Mouse (Mus musculus): ENCODE measurements at regions not wholly inside any gene's neighbourhood (a gene's known extent, or its start where the extent isn't known, plus 50 kb on each side); places are given as distances from the start of the nearest gene placed in this dataset.

DNA sequence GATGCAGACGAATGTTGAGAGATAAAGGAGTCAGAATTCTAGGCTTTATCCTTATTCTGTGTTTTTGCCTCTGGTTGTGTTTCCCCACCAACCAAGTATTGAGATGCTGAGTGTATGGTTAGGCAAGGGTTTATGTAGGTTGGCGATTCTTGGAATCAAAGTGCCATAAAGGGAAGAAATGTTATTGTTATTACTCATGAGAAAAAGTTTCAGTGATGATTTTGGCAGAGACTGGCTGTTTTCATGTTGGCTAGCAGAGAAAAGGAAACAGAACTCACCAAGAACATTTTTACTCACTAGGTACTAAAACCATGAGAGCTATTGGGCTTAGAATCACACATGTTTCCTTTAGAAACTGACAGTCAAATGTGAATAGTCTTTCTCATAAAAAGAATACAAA is 202.9 kb downstream of the Fzd1 start:
- WGBS = 71% methylated on average over 2 of the region's 2 CpGs
- no peaks in the 10 kb centered on the region for H3K4me1 ChIP-seq
- H3K9ac ChIP-seq = no peak overlapping the region
- H3K27ac ChIP-seq = no peak overlapping the region
- H3K27me3 ChIP-seq = no peaks in the 10 kb centered on the region
- H3K9me3 ChIP-seq = peaks cover 3% of the 10 kb centered on the region; the same call in 1 of the 2 replicates
- H3K4me2 ChIP-seq = no peak overlapping the region
- no peaks in the 10 kb centered on the region for H3K36me3 ChIP-seq
- H3K4me3 ChIP-seq = no peak overlapping the region
- ATAC-seq (ENCODE audit: insufficient number of reproducible peaks, insufficient read depth, low FRiP score, low TSS enrichment, low read depth) = no peak

DNA sequence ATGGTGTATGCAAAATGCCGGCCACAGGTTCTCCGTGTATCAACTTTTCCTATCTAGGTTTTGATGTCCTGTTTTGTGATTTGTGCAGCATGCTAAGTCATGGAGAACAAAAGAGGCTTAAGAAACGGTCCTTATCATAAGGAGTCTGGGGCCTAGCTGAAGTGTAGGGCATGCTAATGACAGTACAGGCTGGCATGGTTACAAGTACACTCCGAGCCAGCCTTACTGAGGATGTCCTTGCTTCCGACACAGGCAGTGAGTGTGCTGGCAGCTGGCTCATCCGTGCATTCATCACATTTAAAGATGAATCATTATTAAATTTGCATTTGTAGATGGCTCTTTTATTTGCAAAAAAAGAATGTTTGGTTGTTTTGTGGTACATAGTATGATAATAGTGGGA is 219.3 kb downstream of the Fzd1 start:
- Histone ChIP-seq H3K9ac (no peak overlapping the region), H3K4me3 (no peak overlapping the region), H3K27me3 (no peaks in the 10 kb centered on the region), H3K9me3 (no peaks in the 10 kb centered on the region), H3K4me2 (no peak overlapping the region), H3K4me1 (peaks cover 16% of the 10 kb centered on the region), H3K36me3 (no peaks in the 10 kb centered on the region), H3K27ac (no peak overlapping the region)
- no peak for ATAC-seq (ENCODE audit: insufficient number of reproducible peaks, insufficient read depth, low FRiP score, low TSS enrichment, low read depth)
- WGBS = 79% methylated on average over 6 of the region's 6 CpGs

DNA sequence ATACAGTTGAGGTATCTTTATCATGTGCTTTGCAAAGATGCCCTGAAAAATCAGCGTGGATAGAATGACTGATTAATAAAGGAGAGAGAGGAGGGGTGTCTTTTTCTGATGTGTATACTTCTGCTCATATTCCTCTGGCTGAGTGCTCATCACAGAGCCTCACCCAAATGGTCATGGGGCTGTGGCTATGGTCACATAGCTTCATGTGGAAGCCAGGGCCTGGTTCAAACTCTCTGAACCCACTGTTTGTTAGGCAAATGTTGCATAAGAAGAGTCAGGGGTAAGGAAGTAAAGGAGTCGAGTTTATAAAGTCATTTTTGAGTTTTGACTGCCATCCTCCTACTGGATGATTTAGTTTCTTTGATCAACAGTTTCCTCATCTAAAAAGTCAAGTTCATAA is 221.0 kb downstream of the Fzd1 start:
- Histone ChIP-seq H3K4me2 (no peak overlapping the region), H3K27me3 (no peaks in the 10 kb centered on the region; the same call in 1 of the 2 replicates), H3K9me3 (no peaks in the 10 kb centered on the region), H3K4me1 (peaks cover 16% of the 10 kb centered on the region), H3K27ac (no peak overlapping the region), H3K9ac (no peak overlapping the region), H3K4me3 (no peak overlapping the region), H3K36me3 (no peaks in the 10 kb centered on the region)
- WGBS = 76% methylated on average over 2 of the region's 2 CpGs
- ATAC-seq (ENCODE audit: insufficient number of reproducible peaks, insufficient read depth, low FRiP score, low TSS enrichment, low read depth) = no peak

DNA sequence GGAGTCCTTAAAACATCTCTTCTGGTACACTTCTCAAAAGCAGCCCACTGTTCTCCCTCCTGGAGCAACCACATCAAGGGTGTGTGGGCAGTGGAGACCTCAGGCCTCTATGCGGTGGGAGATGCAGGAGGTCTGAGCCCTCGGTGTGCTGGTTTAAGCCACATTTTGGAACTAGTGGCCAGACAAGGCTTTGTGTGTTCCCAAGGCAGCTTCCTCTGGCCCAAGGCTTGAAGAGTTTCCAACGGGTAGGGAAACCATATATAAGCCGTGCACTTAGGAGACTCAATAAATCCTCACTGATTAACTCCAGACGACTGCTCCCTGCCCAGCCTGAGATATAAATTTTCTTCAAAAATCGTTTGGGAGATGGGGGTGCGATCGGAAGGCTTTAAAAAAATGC is 221.9 kb downstream of the Fzd1 start:
- Histone ChIP-seq H3K4me1 (peaks cover 19% of the 10 kb centered on the region), H3K4me3 (no peak overlapping the region), H3K9me3 (no peaks in the 10 kb centered on the region), H3K4me2 (no peak overlapping the region), H3K27me3 (no peaks in the 10 kb centered on the region; the same call in 1 of the 2 replicates), H3K9ac (no peak overlapping the region), H3K27ac (no peak overlapping the region), H3K36me3 (no peaks in the 10 kb centered on the region)
- ATAC-seq (ENCODE audit: insufficient number of reproducible peaks, insufficient read depth, low FRiP score, low TSS enrichment, low read depth) = no peak
- WGBS = 29% methylated on average over 8 of the region's 8 CpGs

DNA sequence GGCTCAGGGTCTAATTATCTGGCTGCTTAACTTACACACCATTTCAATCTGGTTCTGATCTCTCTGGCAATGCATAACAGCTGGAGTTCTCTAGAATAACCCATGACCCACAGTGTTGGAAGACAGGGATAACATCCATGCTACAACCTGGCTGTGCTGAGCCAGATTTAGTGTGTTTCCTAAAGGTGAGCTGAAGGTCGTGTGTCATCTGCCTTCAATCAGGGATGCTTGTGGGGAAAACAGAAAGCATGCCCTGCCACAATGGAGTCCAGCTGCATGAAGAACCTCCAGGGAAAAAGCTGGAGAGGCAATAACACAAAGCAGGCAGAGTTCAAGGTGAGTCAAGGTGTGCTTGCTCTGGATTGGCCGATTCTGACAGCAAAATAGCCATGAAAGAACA is 223.3 kb downstream of the Fzd1 start:
- no peaks in the 10 kb centered on the region for H3K36me3 ChIP-seq
- no peak for ATAC-seq (ENCODE audit: insufficient number of reproducible peaks, insufficient read depth, low FRiP score, low TSS enrichment, low read depth)
- no peaks in the 10 kb centered on the region for H3K9me3 ChIP-seq
- WGBS = 18% methylated on average over 2 of the region's 2 CpGs
- H3K4me1 ChIP-seq = peaks cover 31% of the 10 kb centered on the region
- no peaks in the 10 kb centered on the region; the same call in 1 of the 2 replicates for H3K27me3 ChIP-seq
- H3K9ac ChIP-seq = no peak overlapping the region
- no peak overlapping the region for H3K27ac ChIP-seq
- no peak overlapping the region for H3K4me2 ChIP-seq
- H3K4me3 ChIP-seq = no peak overlapping the region

DNA sequence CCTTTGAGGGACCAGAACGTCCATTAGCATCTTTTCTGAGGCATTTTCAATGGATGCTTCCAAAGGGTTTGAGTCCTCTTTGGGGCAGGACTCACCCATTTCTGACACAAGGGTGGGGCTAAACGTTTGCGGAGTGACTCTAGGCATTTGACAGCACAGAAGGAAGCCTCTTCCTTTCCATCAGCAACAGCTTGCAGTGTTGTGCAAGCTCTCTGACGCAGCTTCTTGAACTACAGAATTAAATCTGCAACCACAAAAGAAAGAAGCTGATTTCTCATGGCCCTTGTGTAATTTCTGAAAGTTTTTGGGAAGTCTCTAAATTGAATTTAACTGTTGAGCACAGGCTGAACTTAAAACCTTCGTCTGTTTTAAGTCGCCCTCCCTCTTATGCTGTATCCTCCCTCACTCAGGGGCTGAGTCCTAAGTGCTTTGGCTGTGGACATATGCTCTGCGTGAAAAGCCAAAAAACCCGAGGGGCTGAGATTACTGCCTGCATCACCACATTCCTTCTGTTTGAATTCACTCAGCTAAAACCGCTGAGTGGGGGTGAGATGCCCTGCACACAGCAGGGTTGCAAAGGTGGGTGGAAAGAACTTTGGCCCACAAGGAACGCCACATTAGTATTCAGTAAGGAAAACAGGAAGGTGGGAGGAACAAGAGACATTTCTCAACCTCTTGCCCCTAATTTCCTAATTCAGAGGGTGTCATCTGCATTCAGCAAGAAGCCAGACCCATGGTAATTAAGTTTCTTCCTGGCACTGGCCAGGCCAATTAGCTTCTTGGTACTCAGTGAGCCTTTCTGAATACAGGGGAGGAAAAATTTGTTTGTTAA is 227.4 kb downstream of the Fzd1 start:
- Histone ChIP-seq H3K27me3 (no peaks in the 10 kb centered on the region; the same call in none of the 2 replicates), H3K27ac (0 out of 2 replicates have a peak overlapping the region, but pooled peaks have one; percentile 28), H3K4me2 (peak overlapping the region; percentile 35; the same call in 1 of the 2 replicates), H3K9me3 (no peaks in the 10 kb centered on the region), H3K9ac (0 out of 2 replicates have a peak overlapping the region, but pooled peaks have one; percentile 40), H3K36me3 (no peaks in the 10 kb centered on the region), H3K4me1 (peaks cover 27% of the 10 kb centered on the region), H3K4me3 (no peak overlapping the region)
- peak; percentile 64 for ATAC-seq (ENCODE audit: insufficient number of reproducible peaks, insufficient read depth, low FRiP score, low TSS enrichment, low read depth)
- WGBS = 17% methylated on average over 10 of the region's 10 CpGs

DNA sequence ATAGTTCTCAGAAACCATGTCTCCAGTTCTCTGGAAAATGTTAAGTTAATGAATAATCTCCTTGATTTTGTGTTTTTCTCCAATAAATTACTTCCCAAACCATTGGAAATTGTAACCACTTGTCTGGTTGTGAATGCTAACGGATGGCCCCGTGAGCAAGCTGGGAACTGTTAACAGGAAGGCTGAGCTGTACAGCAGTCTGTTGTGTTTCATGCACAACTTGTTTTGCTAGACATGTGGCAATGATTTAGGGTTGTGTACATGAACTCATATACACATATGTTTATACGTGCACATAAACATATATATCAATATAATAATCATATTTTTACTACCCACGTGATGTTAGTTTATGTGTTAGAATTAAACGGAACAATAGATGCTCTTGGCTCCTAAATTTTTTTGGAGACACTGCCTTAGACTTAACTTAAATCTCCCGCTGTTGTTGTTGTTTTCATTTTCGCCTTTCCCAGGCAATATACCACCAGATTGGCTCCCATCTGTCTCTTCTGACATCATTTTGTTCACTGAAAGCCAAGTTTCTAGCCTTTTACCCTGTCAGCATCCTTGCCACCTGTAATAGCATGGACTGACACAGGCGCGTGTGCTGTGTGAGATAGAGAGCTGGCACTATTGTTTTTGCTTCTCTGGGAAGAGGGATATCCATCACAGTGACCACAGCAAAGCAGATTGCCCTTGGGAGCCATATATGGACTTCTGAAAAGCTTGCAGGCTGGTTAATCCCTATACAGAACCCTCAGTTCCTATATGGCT is 231.6 kb downstream of the Fzd1 start:
- Histone ChIP-seq H3K4me1 (peaks cover 22% of the 10 kb centered on the region), H3K36me3 (no peaks in the 10 kb centered on the region), H3K9me3 (no peaks in the 10 kb centered on the region), H3K27ac (no peak overlapping the region), H3K9ac (no peak overlapping the region), H3K4me3 (no peak overlapping the region), H3K4me2 (no peak overlapping the region), H3K27me3 (no peaks in the 10 kb centered on the region; the same call in 1 of the 2 replicates)
- ATAC-seq (ENCODE audit: insufficient number of reproducible peaks, insufficient read depth, low FRiP score, low TSS enrichment, low read depth) = no peak
- 64% methylated on average over 9 of the region's 9 CpGs for WGBS

DNA sequence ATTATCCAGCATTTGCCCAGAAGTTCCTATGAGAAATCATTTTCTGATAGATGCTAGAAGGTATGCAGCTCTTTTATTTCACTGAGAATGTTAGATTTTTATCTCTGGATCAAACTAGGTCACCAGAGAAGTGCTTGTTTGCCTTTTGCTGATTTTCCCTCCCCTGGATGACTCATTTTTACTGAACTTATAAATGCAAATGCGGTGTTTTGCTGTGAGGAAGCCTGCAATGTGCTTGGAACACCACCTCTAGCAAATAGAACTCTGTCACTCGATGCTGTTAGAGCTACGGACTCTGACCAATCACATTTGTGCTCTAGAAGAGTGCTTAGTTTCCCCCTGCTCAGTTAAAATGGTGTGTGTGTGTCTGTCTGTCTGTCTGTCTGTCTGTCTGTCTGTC is 257.2 kb downstream of the Fzd1 start:
- 95% methylated on average over 3 of the region's 3 CpGs for WGBS
- ATAC-seq (ENCODE audit: insufficient number of reproducible peaks, insufficient read depth, low FRiP score, low TSS enrichment, low read depth) = no peak
- no peaks in the 10 kb centered on the region for H3K27me3 ChIP-seq

DNA sequence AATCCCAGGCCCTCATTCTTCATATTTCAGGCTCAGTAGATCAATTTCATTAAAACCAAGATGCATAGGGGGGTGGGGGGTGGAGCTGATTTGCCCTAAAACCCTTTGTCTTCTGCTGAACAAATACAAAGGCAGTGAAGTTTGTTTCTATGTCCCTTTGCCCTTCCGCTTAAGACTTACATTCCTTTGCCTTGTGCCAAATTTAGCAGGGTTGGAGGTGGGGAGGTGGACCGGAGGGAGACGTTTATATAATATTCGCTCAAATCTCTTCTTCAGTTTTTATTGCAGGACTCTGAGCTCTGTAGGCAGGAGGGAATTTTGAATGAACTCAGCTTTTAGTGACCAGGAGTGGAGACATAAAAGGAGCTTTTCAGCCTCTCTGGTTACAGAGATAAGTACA is 258.8 kb downstream of the Fzd1 start:
- Histone ChIP-seq H3K9me3 (no peaks in the 10 kb centered on the region), H3K4me1 (peaks cover 36% of the 10 kb centered on the region), H3K9ac (no peak overlapping the region), H3K27ac (no peak overlapping the region), H3K4me2 (no peak overlapping the region), H3K4me3 (no peak overlapping the region), H3K27me3 (no peaks in the 10 kb centered on the region; the same call in 1 of the 2 replicates), H3K36me3 (no peaks in the 10 kb centered on the region)
- whole genome bisulfite sequencing = 43% methylated on average over 4 of the region's 4 CpGs
- ATAC-seq (ENCODE audit: insufficient number of reproducible peaks, insufficient read depth, low FRiP score, low TSS enrichment, low read depth) = no peak

More for the DNA sequence above, 257.2 kb downstream of the Fzd1 start:
- Histone ChIP-seq H3K36me3 (no peaks in the 10 kb centered on the region), H3K9me3 (no peaks in the 10 kb centered on the region), H3K27ac (no peak overlapping the region), H3K4me1 (peaks cover 30% of the 10 kb centered on the region), H3K9ac (no peak overlapping the region), H3K4me2 (no peak overlapping the region), H3K4me3 (no peak overlapping the region)

DNA sequence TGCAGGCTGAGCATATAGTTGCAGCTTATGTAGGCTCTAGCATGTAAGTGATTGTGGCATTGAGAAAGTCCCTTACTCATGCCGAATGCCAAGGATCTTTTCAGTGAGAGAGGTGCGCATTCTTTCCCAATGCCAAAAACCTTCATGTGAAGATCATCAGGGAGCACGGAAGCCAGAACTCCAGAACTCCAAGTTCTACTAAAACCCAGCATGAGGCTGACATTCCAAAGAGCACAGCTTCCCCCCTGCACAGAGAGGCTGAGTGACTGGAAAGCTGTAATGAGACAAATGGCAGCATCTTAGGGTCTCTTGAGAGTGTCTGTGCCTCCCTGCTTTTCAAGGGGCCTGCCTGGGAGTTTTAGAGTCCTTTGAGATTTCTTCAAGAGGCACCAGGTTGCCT is 259.4 kb downstream of the Fzd1 start:
- no peak for ATAC-seq (ENCODE audit: insufficient number of reproducible peaks, insufficient read depth, low FRiP score, low TSS enrichment, low read depth)
- no peaks in the 10 kb centered on the region for H3K36me3 ChIP-seq
- H3K9me3 ChIP-seq = no peaks in the 10 kb centered on the region
- no peak overlapping the region for H3K27ac ChIP-seq
- H3K4me2 ChIP-seq = no peak overlapping the region
- 71% methylated on average over 3 of the region's 3 CpGs for WGBS
- no peak overlapping the region for H3K4me3 ChIP-seq
- H3K4me1 ChIP-seq = peaks cover 36% of the 10 kb centered on the region
- H3K9ac ChIP-seq = no peak overlapping the region
- no peaks in the 10 kb centered on the region; the same call in 1 of the 2 replicates for H3K27me3 ChIP-seq

DNA sequence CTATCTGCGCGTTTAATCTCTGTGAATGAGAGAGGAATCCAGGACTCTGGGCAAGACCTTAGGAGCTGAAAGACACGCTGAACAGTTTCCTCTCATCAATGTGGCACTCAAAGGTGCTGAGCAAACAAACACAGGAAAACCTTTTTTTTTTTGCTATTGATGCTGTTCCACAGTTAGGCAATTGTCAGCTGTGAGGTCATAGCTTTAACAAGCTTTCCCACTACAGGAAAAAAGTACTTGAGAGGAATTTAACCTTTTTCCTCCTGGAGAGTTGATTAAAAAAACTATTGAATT is 261.0 kb downstream of the Fzd1 start:
- peaks cover 36% of the 10 kb centered on the region for H3K4me1 ChIP-seq
- no peak overlapping the region for H3K27ac ChIP-seq
- WGBS = 25% methylated on average over 3 of the region's 3 CpGs
- no peaks in the 10 kb centered on the region for H3K36me3 ChIP-seq
- no peaks in the 10 kb centered on the region; the same call in 1 of the 2 replicates for H3K27me3 ChIP-seq
- peak overlapping the region; percentile 37 for H3K4me2 ChIP-seq
- no peak overlapping the region for H3K4me3 ChIP-seq
- no peaks in the 10 kb centered on the region for H3K9me3 ChIP-seq
- H3K9ac ChIP-seq = no peak overlapping the region
- ATAC-seq (ENCODE audit: insufficient number of reproducible peaks, insufficient read depth, low FRiP score, low TSS enrichment, low read depth) = no peak
